Mouse (Mus musculus): Measurements from ENCODE around the gene Rab3c. TPM values are rescaled to one million over a fixed set of nuclear protein-coding genes. Genes with fewer than 3 reads are reported as not detected.

The Rab3c gene
- total and polyA plus RNA-seq, 3 experiments: not detected

GRCm38 (mm10) chr13:110093720-110094685, 186.8 kb downstream of the Rab3c start:
- in situ Hi-C loops (cut with MboI; ENCODE audit: low pct_ligation_motif_present, low pct_unique_long_range_greater_than_20kb, low sequenced_read_pairs): no loop called here
- Histone ChIP-seq H3K4me2 (ENCODE audit: insufficient read depth, low read depth, poor library complexity, severe bottlenecking) (no peak overlapping the region), H3K9ac (ENCODE audit: insufficient read depth, low read depth) (no peak overlapping the region), H3K4me3 (replicated peaks in 1 of 3; ENCODE audit: low read depth in 2 of 3, low read length in 2 of 3, poor library complexity in 1 of 3) (no peak overlapping the region), H3K27ac (ENCODE audit: insufficient read depth, low read depth) (no peak overlapping the region), H3K27me3 (replicated peaks) (no peaks in the 10 kb centered on the region), H3K9me3 (replicated peaks; ENCODE audit: low read length) (peaks cover 20% of the 10 kb centered on the region), H3K79me2 (replicated peaks; ENCODE audit: control insufficient read depth, extremely low read depth, insufficient read depth, poor library complexity, severe bottlenecking) (no peaks in the 10 kb centered on the region), H3K36me3 (replicated peaks in 1 of 2; ENCODE audit: control insufficient read depth in 1 of 2, insufficient read depth in 1 of 2, low read length in 1 of 2) (no peaks in the 10 kb centered on the region), H3K4me1 (ENCODE audit: control insufficient read depth in 1 of 2, insufficient read depth in 2 of 2) (peaks cover 0 to 12% of the 10 kb centered on the region in 2 experiments; a peak in 1 of 4 replicates)
- dilution Hi-C loops (cut with MboI; ENCODE audit: extremely low pct_ligation_motif_present, extremely low pct_unique_long_range_greater_than_20kb, low sequenced_read_pairs): no loop called here
- TF ChIP-seq MAX (IDR thresholded peaks at IDR 0.05; ENCODE audit: low read length): no peak
- TF ChIP-seq BHLHE40 (IDR thresholded peaks at IDR 0.05; ENCODE audit: low read depth, low read length): no peak
- no peak for TF ChIP-seq EP300 (IDR thresholded peaks at IDR 0.05; ENCODE audit: low read length)
- TF ChIP-seq MEF2A (IDR thresholded peaks at IDR 0.05; ENCODE audit: borderline replicate concordance, low read depth, low read length): no peak
- no peak for TF ChIP-seq IRF4 (IDR thresholded peaks at IDR 0.05; ENCODE audit: low read depth, low read length)
- TF ChIP-seq RAD21 (IDR thresholded peaks at IDR 0.05; ENCODE audit: low read depth, low read length): no peak
- TF ChIP-seq MYC (IDR thresholded peaks at IDR 0.05; ENCODE audit: low read depth, low read length): no peak
- no peak for TF ChIP-seq USF1 (IDR thresholded peaks at IDR 0.05; ENCODE audit: low read depth, low read length)
- TF ChIP-seq MXI1 (IDR thresholded peaks at IDR 0.05; ENCODE audit: low read depth, low read length): no peak
- no peak for TF ChIP-seq SMC3 (IDR thresholded peaks at IDR 0.05; ENCODE audit: low read depth, low read length)
- no peak for DNase-seq (ENCODE audit: extremely low read depth)

- H3K9ac ChIP-seq (ENCODE audit: insufficient read depth, low read depth): no peak overlapping the region
- dilution Hi-C loops (cut with MboI; ENCODE audit: extremely low pct_ligation_motif_present, extremely low pct_unique_long_range_greater_than_20kb, low sequenced_read_pairs) (no loop called here), in situ Hi-C loops (cut with MboI; ENCODE audit: low pct_ligation_motif_present, low pct_unique_long_range_greater_than_20kb, low sequenced_read_pairs) (no loop called here)
- peaks cover 18% of the 10 kb centered on the region for H3K9me3 ChIP-seq (replicated peaks; ENCODE audit: low read length)
- H3K27me3 ChIP-seq (replicated peaks): no peaks in the 10 kb centered on the region
- H3K4me2 ChIP-seq (ENCODE audit: insufficient read depth, low read depth, poor library complexity, severe bottlenecking): no peak overlapping the region
- no peaks in the 10 kb centered on the region for H3K4me1 ChIP-seq (ENCODE audit: control insufficient read depth in 1 of 2, insufficient read depth in 2 of 2)
- no peak overlapping the region for H3K27ac ChIP-seq (ENCODE audit: insufficient read depth, low read depth)
- H3K4me3 ChIP-seq (replicated peaks in 1 of 3; ENCODE audit: low read depth in 2 of 3, low read length in 2 of 3, poor library complexity in 1 of 3): no peak overlapping the region
- TF ChIP-seq HCFC1 (IDR thresholded peaks at IDR 0.05; ENCODE audit: low read depth, low read length): no peak
- no peak for TF ChIP-seq CTCF (conservative IDR thresholded peaks at IDR 0.05 in 1 of 2, IDR thresholded peaks at IDR 0.05 in 1 of 2; ENCODE audit: low read depth in 2 of 2, low read length in 2 of 2)
- TF ChIP-seq CHD2 (IDR thresholded peaks at IDR 0.05; ENCODE audit: low read length): no peak
- TF ChIP-seq TBP (conservative IDR thresholded peaks at IDR 0.05; ENCODE audit: low read depth, low read length): no peak
- TF ChIP-seq POLR2A (IDR thresholded peaks at IDR 0.05; ENCODE audit: low read depth, low read length): no peak
- no peak for TF ChIP-seq ELF1 (IDR thresholded peaks at IDR 0.05; ENCODE audit: low read depth, low read length)
- no peaks in the 10 kb centered on the region for H3K36me3 ChIP-seq (replicated peaks in 1 of 2; ENCODE audit: control insufficient read depth in 1 of 2, insufficient read depth in 1 of 2, low read length in 1 of 2)
- DNase-seq (ENCODE audit: extremely low read depth): no peak
- H3K79me2 ChIP-seq (replicated peaks; ENCODE audit: control insufficient read depth, extremely low read depth, insufficient read depth, poor library complexity, severe bottlenecking): no peaks in the 10 kb centered on the region
Observed at GRCm38 (mm10) chr13:110083961-110084360, 196.8 kb downstream of the Rab3c start.
